Comparison of ENCODE assay signal across 14 mouse cellular contexts in genomic region chr2:126361131-126361810, GRCm38 (mm10).
DNase-seq lines count a peak whose midpoint lies in the region; ATAC-seq and TF ChIP-seq lines count a peak whose summit lies in the region.
"Had no signal": no experiment of that assay in that cellular context is flagged by ENCODE, and none has a peak within 500 bp of the region (broad histone marks: within the 10 kb centered on the region; RNA-seq: fewer than 3 reads in every experiment).

No protein-coding gene starts in this region.

- H3K9ac ChIP-seq in heart, embryonic 11.5 days (ENCODE audit: low read depth, low read length): no peak overlapping the region
- H3K9ac ChIP-seq: hindbrain, embryonic 12.5 days had no signal

- 65% methylated on average over 21 of the region's 21 CpGs for WGBS in heart, embryonic 11.5 days (ENCODE audit: insufficient replicate concordance)
- 79% methylated on average over 21 of the region's 21 CpGs for WGBS in limb, embryonic 10.5 days

- intact Hi-C loops in heart, postnatal 25 days (cut with DNase I): loop anchor here (5.0 to 10.0 kb wide), 2 partner anchors 164 to 354 kb away; no protein-coding TSS in a partner anchor

- H3K27ac ChIP-seq in heart, embryonic 11.5 days (ENCODE audit: low read depth, low read length): peak overlapping the region; percentile 66; the same call in 1 of the 2 replicates
- peak overlapping the region; percentile 31; the same call in 1 of the 2 replicates for H3K27ac ChIP-seq in limb, embryonic 10.5 days
- H3K27ac ChIP-seq: hindbrain, embryonic 12.5 days had no signal

- no peaks in the 10 kb centered on the region for H3K4me1 ChIP-seq in heart, embryonic 11.5 days (ENCODE audit: control insufficient read depth, insufficient read depth, low read length)
- no peaks in the 10 kb centered on the region for H3K4me1 ChIP-seq in limb, embryonic 10.5 days
- H3K4me1 ChIP-seq: hindbrain, embryonic 12.5 days had no signal

- no peaks in the 10 kb centered on the region for H3K36me3 ChIP-seq in heart, embryonic 11.5 days (ENCODE audit: control insufficient read depth, insufficient read depth, low read length)
- no peaks in the 10 kb centered on the region for H3K36me3 ChIP-seq in limb, embryonic 10.5 days
- H3K36me3 ChIP-seq: hindbrain, embryonic 12.5 days had no signal

- no peak overlapping the region for H3K4me2 ChIP-seq in heart, embryonic 11.5 days
- H3K4me2 ChIP-seq: hindbrain, embryonic 12.5 days had no signal

- H3K4me3 ChIP-seq in heart, embryonic 11.5 days (ENCODE audit: low read depth, low read length): no peak overlapping the region
- H3K4me3 ChIP-seq in limb, embryonic 10.5 days: no peak overlapping the region
- H3K4me3 ChIP-seq: hindbrain, embryonic 12.5 days; myocyte had no signal

- no peak for TF ChIP-seq CTCF in brain, embryonic 14.5 days (IDR thresholded peaks at IDR 0.05; ENCODE audit: borderline replicate concordance, extremely low read depth, insufficient read depth, insufficient read length)

- H3K9me3 ChIP-seq in heart, embryonic 11.5 days (replicated peaks; ENCODE audit: control insufficient read depth, low read length): no peaks in the 10 kb centered on the region
- H3K9me3 ChIP-seq in limb, embryonic 10.5 days (replicated peaks): no peaks in the 10 kb centered on the region
- H3K9me3 ChIP-seq: hindbrain, embryonic 12.5 days had no signal

- no peak for ATAC-seq in heart, embryonic 11.5 days (replicated peaks; ENCODE audit: insufficient number of reproducible peaks, low FRiP score, low TSS enrichment)
- ATAC-seq: forebrain, embryonic 16.5 days had no signal

- no peak for DNase-seq in heart, postnatal 25 days (ENCODE audit: low spot score)
- DNase-seq in 3T3-L1 (ENCODE audit: low read depth, low spot score): peak; percentile 51
- peak; percentile 15 for DNase-seq in brain, embryonic 14.5 days (ENCODE audit: low read depth)
- no peak for DNase-seq in limb, embryonic 10.5 days (ENCODE audit: low spot score)
- no peak for DNase-seq in thymus, postnatal 0 days (ENCODE audit: low spot score)
- DNase-seq in layer of hippocampus, adult 9-10 months (ENCODE audit: low spot score): no peak
- no peak for DNase-seq in urinary bladder, postnatal 10 days (ENCODE audit: low spot score)
- DNase-seq: right cerebral cortex, postnatal 14 days; thymus, postnatal 25 days had no signal

- no peak for TF ChIP-seq POLR2A in brain, embryonic 14.5 days (IDR thresholded peaks at IDR 0.05; ENCODE audit: borderline replicate concordance, extremely low read depth, insufficient read depth, insufficient read length, poor library complexity, severe bottlenecking)

- H3K27me3 ChIP-seq in heart, embryonic 11.5 days (ENCODE audit: control insufficient read depth, insufficient read depth, low read length): no peaks in the 10 kb centered on the region
- no peaks in the 10 kb centered on the region for H3K27me3 ChIP-seq in limb, embryonic 10.5 days (ENCODE audit: low read depth, poor library complexity, severe bottlenecking)
- H3K27me3 ChIP-seq: CH12.LX; hindbrain, embryonic 12.5 days had no signal

Comparison
In these comparisons a context has a peak if more than half of its experiments do, and no peak if none do; other contexts are left out.
1. DNase-seq: peak in 3T3-L1 (single experiment) and brain, embryonic 14.5 days (single experiment); none in heart, postnatal 25 days (single experiment), limb, embryonic 10.5 days (single experiment), thymus, postnatal 0 days (single experiment), layer of hippocampus, adult 9-10 months (single experiment) and urinary bladder, postnatal 10 days (single experiment).